Mouse (Mus musculus) C2C12 (cell line): ENCODE measurements around the gene Gm17428. TPM values are rescaled to one million over a fixed set of nuclear protein-coding genes. Genes with fewer than 3 reads are reported as not detected.
"Not testable (repeated sequence)": the region's sequence is repeated elsewhere in the genome, so short reads cannot be mapped to it uniquely, and the experiment has no call there.

ENCODE experiments used
- H3K27me3 ChIP-seq: one replicate; pipeline ENCODE4 v1.6.1; 2011; ENCODE audit not compliant: control insufficient read depth, insufficient read depth, insufficient read length
- H3K36me3 ChIP-seq: one replicate; pipeline ENCODE4 v1.6.1; 2011; ENCODE audit not compliant: control insufficient read depth, insufficient read depth
- H3K4me3 ChIP-seq: one replicate; pipeline ENCODE4 v1.5.1; 2011; ENCODE audit warnings: mild to moderate bottlenecking, control low read depth; ENCODE audit not compliant: poor library complexity, insufficient read depth, severe bottlenecking
- H3K79me2 ChIP-seq: one replicate; pipeline ENCODE4 v1.6.1; 2011; ENCODE audit not compliant: control insufficient read depth, insufficient read depth
- H3K79me3 ChIP-seq: one replicate; pipeline ENCODE4 v1.6.1; 2011; ENCODE audit warnings: low read depth, control low read depth
- H3ac ChIP-seq: one replicate; pipeline ENCODE3; 2011; ENCODE audit warnings: low read depth; ENCODE audit not compliant: control insufficient read depth, insufficient read length
- CEBPB ChIP-seq: IDR thresholded peaks from one replicate; pipeline ENCODE4 v1.6.1; 2011; ENCODE audit warnings: low read depth, mild to moderate bottlenecking, control low read depth, moderate library complexity
- CTCF ChIP-seq: IDR thresholded peaks from one replicate; pipeline ENCODE4 v1.5.1; 2011; ENCODE audit not compliant: control insufficient read depth, insufficient read depth, insufficient read length
- FOSL1 ChIP-seq: IDR thresholded peaks from one replicate; pipeline ENCODE4 v1.8.0; 2011; ENCODE audit warnings: mild to moderate bottlenecking, low read length; ENCODE audit not compliant: poor library complexity, insufficient read depth, severe bottlenecking
- MAX ChIP-seq: IDR thresholded peaks from one replicate; pipeline ENCODE4 v1.6.1; 2011; ENCODE audit warnings: mild to moderate bottlenecking, control low read depth
- MYOD1 ChIP-seq: IDR thresholded peaks from one replicate; pipeline ENCODE4 v1.6.1; 2011; ENCODE audit warnings: low read depth; ENCODE audit not compliant: control insufficient read depth, insufficient read length
- MYOG ChIP-seq: IDR thresholded peaks from one replicate; pipeline ENCODE4 v1.6.1; 2011; ENCODE audit not compliant: control insufficient read depth, insufficient read length; ENCODE audit errors: extremely low read depth
- USF1 ChIP-seq: IDR thresholded peaks from one replicate; pipeline ENCODE4 v1.6.1; 2011; ENCODE audit warnings: low read depth, mild to moderate bottlenecking, control low read depth, moderate library complexity
- polyA plus RNA-seq: library from polyadenylated mRNA; unstranded; fragments of >200 nt; fragmentation: generic; extraction: Trizol; gene quantifications from one replicate; pipeline ENCODE4 v1.2.1, GENCODE M21; 2012; ENCODE audit warnings: missing spikeins

The Gm17428 gene
- polyA plus RNA-seq, 1 experiment: not detected

GRCm38 (mm10) chr14:54974068-54974791 is 2.5 kb upstream of the Gm17428 start:
- no peaks in the 10 kb centered on the region for H3K79me3 ChIP-seq
- no peaks in the 10 kb centered on the region for H3K79me2 ChIP-seq
- TF ChIP-seq USF1: no peak
- H3K4me3 ChIP-seq: no peak overlapping the region
- peaks cover 54% of the 10 kb centered on the region for H3K27me3 ChIP-seq
- H3ac ChIP-seq: no peak overlapping the region
- H3K36me3 ChIP-seq: no peaks in the 10 kb centered on the region

GRCm38 (mm10) chr14:54978664-54979063 is 1.9 kb downstream of the Gm17428 start:
- TF ChIP-seq MAX (no peak), CTCF (no peak), CEBPB (no peak), MYOG (no peak), MYOD1 (no peak), FOSL1 (no peak), USF1 (no peak)
- no peaks in the 10 kb centered on the region for H3K36me3 ChIP-seq

GRCm38 (mm10) chr14:54981934-54982333 is 5.2 kb downstream of the Gm17428 start:
- Histone ChIP-seq H3ac (no peak overlapping the region), H3K4me3 (no peak overlapping the region), H3K79me2 (no peaks in the 10 kb centered on the region), H3K79me3 (no peaks in the 10 kb centered on the region), H3K27me3 (peaks cover 18% of the 10 kb centered on the region), H3K36me3 (no peaks in the 10 kb centered on the region)
- TF ChIP-seq CEBPB: no peak
- TF ChIP-seq FOSL1: no peak
- no peak for TF ChIP-seq MYOG

More at GRCm38 (mm10) chr14:54978664-54979063, 1.9 kb downstream of the Gm17428 start:
- H3K4me3 ChIP-seq: no peak overlapping the region
- H3K79me3 ChIP-seq: no peaks in the 10 kb centered on the region
- peaks cover 29% of the 10 kb centered on the region for H3K27me3 ChIP-seq
- no peaks in the 10 kb centered on the region for H3K79me2 ChIP-seq
- H3ac ChIP-seq: no peak overlapping the region

GRCm38 (mm10) chr14:54988350-54988874 is 11.7 kb downstream of the Gm17428 start:
- H3K36me3 ChIP-seq, H3K79me3 ChIP-seq, H3ac ChIP-seq, H3K79me2 ChIP-seq, H3K4me3 ChIP-seq: not testable (repeated sequence)
- H3K27me3 ChIP-seq: peaks cover 26% of the 10 kb centered on the region

- Histone ChIP-seq H3K4me3 (no peak overlapping the region), H3ac (no peak overlapping the region), H3K27me3 (peaks cover 26% of the 10 kb centered on the region), H3K36me3 (no peaks in the 10 kb centered on the region), H3K79me2 (no peaks in the 10 kb centered on the region), H3K79me3 (no peaks in the 10 kb centered on the region)
- TF ChIP-seq MYOG (no peak), MAX (no peak), CEBPB (no peak), CTCF (no peak), FOSL1 (no peak), MYOD1 (no peak), USF1 (no peak)
Measured at GRCm38 (mm10) chr14:54988882-54989281, 12.1 kb downstream of the Gm17428 start.

- Histone ChIP-seq H3K79me2 (no peaks in the 10 kb centered on the region), H3ac (no peak overlapping the region), H3K27me3 (peaks cover 24% of the 10 kb centered on the region), H3K4me3 (no peak overlapping the region), H3K79me3 (no peaks in the 10 kb centered on the region), H3K36me3 (no peaks in the 10 kb centered on the region)
- TF ChIP-seq MYOG: no peak
- TF ChIP-seq CEBPB: no peak
- no peak for TF ChIP-seq USF1
Measured at GRCm38 (mm10) chr14:54989886-54990441, 13.2 kb downstream of the Gm17428 start.
